Mouse (Mus musculus) hindbrain, embryonic 11.5 days (tissue): ENCODE measurements at regions not wholly inside any gene's neighbourhood (a gene's known extent, or its start where the extent isn't known, plus 50 kb on each side); places are given as distances from the start of the nearest gene placed in this dataset.
A peak's percentile ranks its signal among the peaks of the same experiment; 100 is the strongest.

ENCODE experiments used
- ATAC-seq: fragments of 200-750 bp; cut with Nextera tagmentation; 2 replicates; pipeline ENCODE4 v1.8.0; 2017; ENCODE audit warnings: mild to moderate bottlenecking, moderate TSS enrichment, moderate library complexity; ENCODE audit not compliant: low FRiP score
- DNase-seq: peaks from one replicate; pipeline ENCODE4 v3.0.0-alpha.2; 2015; ENCODE audit warnings: low spot score
- H3K27ac ChIP-seq: fragments of 300-500 bp; sonication (generic); 2 replicates; pipeline ENCODE4 v1.5.1; 2014; ENCODE audit warnings: mild to moderate bottlenecking, low read depth, low read length
- H3K27me3 ChIP-seq: fragments of 300-500 bp; sonication (generic); 2 replicates; pipeline ENCODE4 v1.6.1; 2014; ENCODE audit warnings: mild to moderate bottlenecking, low read length, moderate library complexity, mixed read lengths; ENCODE audit not compliant: control insufficient read depth, insufficient read depth
- H3K36me3 ChIP-seq: fragments of 300-500 bp; sonication (generic); 2 replicates; pipeline ENCODE4 v1.6.1; 2014; ENCODE audit warnings: mild to moderate bottlenecking, low read length, moderate library complexity, mixed read lengths; ENCODE audit not compliant: control insufficient read depth, insufficient read depth
- H3K4me1 ChIP-seq: fragments of 300-500 bp; sonication (generic); replicated peaks from 2 replicates; pipeline ENCODE4 v1.6.1; 2014; ENCODE audit warnings: low read length, mixed read lengths; ENCODE audit not compliant: control insufficient read depth, insufficient read depth
- H3K4me2 ChIP-seq: fragments of 300-500 bp; sonication (generic); replicated peaks from 2 replicates; pipeline ENCODE4 v1.6.1; 2014; ENCODE audit warnings: mild to moderate bottlenecking, low read depth, low read length
- H3K4me3 ChIP-seq: fragments of 300-500 bp; sonication (generic); 2 replicates; pipeline ENCODE4 v1.5.1; 2014; ENCODE audit warnings: low read depth, low read length
- H3K9ac ChIP-seq: fragments of 300-500 bp; sonication (generic); 2 replicates; pipeline ENCODE4 v1.6.1; 2014; ENCODE audit warnings: low read depth, low read length
- H3K9me3 ChIP-seq: fragments of 300-500 bp; sonication (generic); 2 replicates; pipeline ENCODE4 v1.6.1; 2016; ENCODE audit warnings: low read length; ENCODE audit not compliant: control insufficient read depth
- WGBS: fragments of 180-500 bp; shearing (Covaris S2); extraction: QIAGEN DNeasy Blood & Tissue Kit; methylation state at CpG from one replicate; pipeline ENCODE4 v1.1.7; 2014; 5-methylcytosine and 5-hydroxymethylcytosine counted together

GRCm38 (mm10) chr3:136531604-136532003 lies 138.3 kb upstream of the Ppp3ca start:
- Histone ChIP-seq H3K4me1 (no peaks in the 10 kb centered on the region), H3K9ac (no peak overlapping the region), H3K27ac (no peak overlapping the region), H3K9me3 (no peaks in the 10 kb centered on the region), H3K27me3 (no peaks in the 10 kb centered on the region), H3K36me3 (no peaks in the 10 kb centered on the region), H3K4me3 (no peak overlapping the region), H3K4me2 (no peak overlapping the region)
- WGBS, result 91% methylated on average over 1 of the region's 1 CpGs
- ATAC-seq (no peak), DNase-seq (no peak)

- ATAC-seq (no peak), DNase-seq (no peak)
- Histone ChIP-seq H3K9me3 (no peaks in the 10 kb centered on the region), H3K4me2 (no peak overlapping the region), H3K9ac (no peak overlapping the region), H3K4me3 (no peak overlapping the region), H3K27me3 (no peaks in the 10 kb centered on the region), H3K27ac (no peak overlapping the region), H3K4me1 (no peaks in the 10 kb centered on the region), H3K36me3 (no peaks in the 10 kb centered on the region)
- WGBS, result 85% methylated on average over 2 of the region's 2 CpGs
Observed at GRCm38 (mm10) chr3:136508575-136508974, 161.3 kb upstream of the Ppp3ca start.

- Histone ChIP-seq H3K4me1 (no peaks in the 10 kb centered on the region), H3K9me3 (no peaks in the 10 kb centered on the region), H3K27me3 (no peaks in the 10 kb centered on the region), H3K4me2 (no peak overlapping the region), H3K4me3 (no peak overlapping the region), H3K36me3 (no peaks in the 10 kb centered on the region), H3K9ac (no peak overlapping the region), H3K27ac (no peak overlapping the region)
- ATAC-seq (no peak), DNase-seq (no peak)
- 76% methylated on average over 7 of the region's 7 CpGs for WGBS
Observed at GRCm38 (mm10) chr3:136507070-136507469, 162.9 kb upstream of the Ppp3ca start.

GRCm38 (mm10) chr3:136494831-136495230 lies 169.0 kb upstream of the Bank1 start:
- H3K4me1 ChIP-seq, result no peaks in the 10 kb centered on the region
- H3K9ac ChIP-seq, result no peak overlapping the region
- no peak overlapping the region for H3K4me2 ChIP-seq
- no peak overlapping the region for H3K4me3 ChIP-seq
- DNase-seq (no peak), ATAC-seq (no peak)
- no peak overlapping the region for H3K27ac ChIP-seq
- no peaks in the 10 kb centered on the region for H3K27me3 ChIP-seq
- no peaks in the 10 kb centered on the region for H3K36me3 ChIP-seq
- H3K9me3 ChIP-seq, result no peaks in the 10 kb centered on the region

- H3K4me1 ChIP-seq, result no peaks in the 10 kb centered on the region
- H3K27ac ChIP-seq, result no peak overlapping the region
- DNase-seq (no peak), ATAC-seq (no peak)
- H3K4me3 ChIP-seq, result no peak overlapping the region
- H3K9me3 ChIP-seq, result no peaks in the 10 kb centered on the region
- no peaks in the 10 kb centered on the region for H3K36me3 ChIP-seq
- H3K27me3 ChIP-seq, result no peaks in the 10 kb centered on the region
- 88% methylated on average over 2 of the region's 2 CpGs for WGBS
- H3K9ac ChIP-seq, result no peak overlapping the region
- H3K4me2 ChIP-seq, result no peak overlapping the region
Observed at GRCm38 (mm10) chr3:136491683-136492082, 165.8 kb upstream of the Bank1 start.

GRCm38 (mm10) chr3:136471693-136472092 lies 145.8 kb upstream of the Bank1 start:
- Histone ChIP-seq H3K27me3 (no peaks in the 10 kb centered on the region), H3K9me3 (no peaks in the 10 kb centered on the region), H3K4me3 (no peak overlapping the region), H3K4me2 (no peak overlapping the region), H3K9ac (no peak overlapping the region), H3K36me3 (no peaks in the 10 kb centered on the region), H3K4me1 (no peaks in the 10 kb centered on the region), H3K27ac (no peak overlapping the region)
- DNase-seq, result no peak
- no peak for ATAC-seq
- WGBS, result 89% methylated on average over 3 of the region's 3 CpGs

GRCm38 (mm10) chr3:136462747-136463146 lies 136.9 kb upstream of the Bank1 start:
- Histone ChIP-seq H3K9me3 (no peaks in the 10 kb centered on the region), H3K4me3 (no peak overlapping the region), H3K36me3 (no peaks in the 10 kb centered on the region), H3K4me1 (no peaks in the 10 kb centered on the region), H3K27me3 (no peaks in the 10 kb centered on the region), H3K4me2 (no peak overlapping the region), H3K27ac (no peak overlapping the region), H3K9ac (no peak overlapping the region)
- 80% methylated on average over 3 of the region's 3 CpGs for WGBS
- ATAC-seq, result no peak
- DNase-seq, result no peak

GRCm38 (mm10) chr3:136456471-136457117 lies 130.7 kb upstream of the Bank1 start:
- ATAC-seq (peak; percentile 71), DNase-seq (no peak)
- no peak overlapping the region for H3K27ac ChIP-seq
- 67% methylated on average over 10 of the region's 10 CpGs for WGBS
- H3K4me1 ChIP-seq, result no peaks in the 10 kb centered on the region
- H3K36me3 ChIP-seq, result no peaks in the 10 kb centered on the region
- no peak overlapping the region for H3K9ac ChIP-seq
- no peaks in the 10 kb centered on the region for H3K27me3 ChIP-seq
- H3K4me3 ChIP-seq, result no peak overlapping the region
- H3K9me3 ChIP-seq, result no peaks in the 10 kb centered on the region
- no peak overlapping the region for H3K4me2 ChIP-seq

- no peak overlapping the region for H3K27ac ChIP-seq
- H3K4me2 ChIP-seq, result no peak overlapping the region
- DNase-seq (peak; percentile 15), ATAC-seq (peak; percentile 91)
- no peak overlapping the region for H3K9ac ChIP-seq
- H3K4me3 ChIP-seq, result no peak overlapping the region
- H3K36me3 ChIP-seq, result no peaks in the 10 kb centered on the region
- no peaks in the 10 kb centered on the region for H3K4me1 ChIP-seq
- H3K9me3 ChIP-seq, result no peaks in the 10 kb centered on the region
- no peaks in the 10 kb centered on the region for H3K27me3 ChIP-seq
- 65% methylated on average over 7 of the region's 7 CpGs for WGBS
Observed at GRCm38 (mm10) chr3:136455651-136456470, 130.0 kb upstream of the Bank1 start.
